Comparison of ENCODE assay signal across 18 mouse cellular contexts in genomic region chrX:20777619-20778018, GRCm38 (mm10).
"Had no signal": no experiment of that assay in that cellular context is flagged by ENCODE, and none has a peak within 500 bp of the region (broad histone marks: within the 10 kb centered on the region; RNA-seq: fewer than 3 reads in every experiment).

No protein-coding gene starts in this region.

- H3K4me2 ChIP-seq: lung, embryonic 14.5 days; midbrain, embryonic 12.5 days; neural tube, embryonic 13.5 days; neural tube, embryonic 15.5 days; stomach, embryonic 15.5 days had no signal

- H3K27me3 ChIP-seq: midbrain, embryonic 12.5 days; neural tube, embryonic 13.5 days; neural tube, embryonic 15.5 days; stomach, embryonic 15.5 days had no signal

- H3K4me1 ChIP-seq: midbrain, embryonic 10.5 days; midbrain, embryonic 12.5 days; neural tube, embryonic 13.5 days; neural tube, embryonic 15.5 days; stomach, embryonic 15.5 days had no signal

- H3K36me3 ChIP-seq: midbrain, embryonic 10.5 days; midbrain, embryonic 12.5 days; neural tube, embryonic 13.5 days; neural tube, embryonic 15.5 days; stomach, embryonic 15.5 days had no signal

- ATAC-seq: midbrain, embryonic 16.5 days had no signal

- H3K9me3 ChIP-seq: midbrain, embryonic 10.5 days; midbrain, embryonic 12.5 days; neural tube, embryonic 13.5 days; neural tube, embryonic 15.5 days; stomach, embryonic 15.5 days had no signal

- H3K4me3 ChIP-seq: midbrain, embryonic 10.5 days; midbrain, embryonic 12.5 days; myocyte; neural tube, embryonic 13.5 days; neural tube, embryonic 15.5 days; stomach, embryonic 15.5 days had no signal

- H3K27ac ChIP-seq: midbrain, embryonic 10.5 days; midbrain, embryonic 12.5 days; neural tube, embryonic 13.5 days; neural tube, embryonic 15.5 days; stomach, embryonic 15.5 days; stomach, postnatal 0 days had no signal

- DNase-seq: lung, adult 18-20 months; lung, embryonic 14.5 days; lung, postnatal 10 days; lung, postnatal 4 days; midbrain, embryonic 14.5 days; retina, postnatal 1 day; right cerebral cortex, adult 18-20 months; thymus, adult 2 months; thymus, postnatal 25 days; thymus, postnatal 4 days had no signal

- H3K9ac ChIP-seq: lung, embryonic 14.5 days; midbrain, embryonic 12.5 days; neural tube, embryonic 13.5 days; neural tube, embryonic 15.5 days; stomach, embryonic 15.5 days had no signal
